Mouse (Mus musculus): ENCODE results near the gene Ecm1. TPM values are rescaled to one million over a fixed set of nuclear protein-coding genes. Genes with fewer than 3 reads are reported as not detected.

Gene Ecm1
- polyA plus RNA-seq, 1 experiment = 0.59 TPM

DNA sequence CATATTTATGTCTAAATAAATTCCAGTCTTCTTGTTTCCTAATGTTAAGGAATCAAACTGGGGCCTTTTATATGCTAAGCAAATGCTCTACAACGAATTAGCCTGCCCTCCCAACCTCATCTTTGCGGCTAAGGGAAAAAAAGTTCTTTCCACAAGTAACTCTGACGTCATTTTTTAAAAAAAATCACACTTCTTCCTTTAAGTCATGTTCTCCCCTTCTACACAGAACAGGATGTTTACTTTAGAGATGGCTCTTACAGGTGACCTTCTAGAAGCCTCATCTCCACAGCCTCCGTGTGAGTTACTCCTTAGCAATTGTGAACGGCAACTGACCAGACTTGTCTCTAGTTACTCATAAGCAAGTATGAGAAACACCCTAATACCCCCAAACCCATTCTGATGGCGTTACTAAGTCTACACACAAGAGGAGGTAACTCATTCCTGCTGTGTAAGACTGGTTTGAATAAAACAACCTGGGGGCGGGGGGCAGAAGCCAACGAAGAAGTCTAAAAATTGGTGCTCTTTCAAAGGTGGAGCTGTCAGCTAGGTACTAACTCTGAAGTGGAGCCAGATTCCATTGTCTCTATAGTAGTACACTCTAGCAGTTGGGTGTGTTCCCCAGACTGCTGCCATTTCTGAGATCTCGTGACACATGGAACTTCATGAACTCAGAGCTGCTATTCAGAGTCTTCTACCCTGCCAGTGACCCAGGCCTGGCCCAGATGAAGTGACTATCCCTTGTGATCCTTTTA lies 19.3 kb upstream of the Ecm1 start:
- no peaks in the 10 kb centered on the region for H3K9me3 ChIP-seq (ENCODE audit: control insufficient read depth, low read length)
- H3K4me3 ChIP-seq (replicated peaks) = no peak overlapping the region
- TF ChIP-seq TAL1 (IDR thresholded peaks at IDR 0.05; ENCODE audit: low read length) (no peak), GATA1 (IDR thresholded peaks at IDR 0.05; ENCODE audit: low read length) (no peak)
- H3K27me3 ChIP-seq (ENCODE audit: control insufficient read depth) = peaks cover 3% of the 10 kb centered on the region
- peaks cover 6% of the 10 kb centered on the region for H3K36me3 ChIP-seq (ENCODE audit: control insufficient read depth)
- H3K4me1 ChIP-seq (ENCODE audit: control insufficient read depth) = peaks cover 19% of the 10 kb centered on the region

DNA sequence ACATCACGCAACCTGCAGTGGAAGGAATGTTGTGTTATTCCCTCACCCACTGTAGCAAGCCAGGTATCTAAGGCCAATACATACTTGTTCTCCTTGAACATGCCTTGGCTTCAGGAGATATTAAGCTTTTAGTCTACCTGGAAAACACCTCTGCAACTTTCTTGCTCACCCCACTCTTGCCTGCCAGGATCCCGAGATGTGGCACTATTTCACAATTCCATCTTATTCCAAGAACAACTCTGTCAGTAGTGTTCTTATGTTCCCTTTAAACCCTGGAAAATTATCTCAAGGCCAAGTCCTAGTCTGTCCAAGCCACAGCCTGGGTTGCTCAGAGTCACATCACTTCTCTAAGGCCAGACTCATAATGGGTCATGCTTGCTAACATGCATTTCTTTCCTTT lies 17.4 kb upstream of the Ecm1 start:
- H3K36me3 ChIP-seq (ENCODE audit: control insufficient read depth) = peaks cover 12% of the 10 kb centered on the region
- H3K4me1 ChIP-seq (ENCODE audit: control insufficient read depth) = peaks cover 26% of the 10 kb centered on the region
- H3K9me3 ChIP-seq (ENCODE audit: control insufficient read depth, low read length) = no peaks in the 10 kb centered on the region
- H3K27me3 ChIP-seq (ENCODE audit: control insufficient read depth) = peaks cover 3% of the 10 kb centered on the region
- H3K4me3 ChIP-seq (replicated peaks) = no peak overlapping the region
- TF ChIP-seq TAL1 (IDR thresholded peaks at IDR 0.05; ENCODE audit: low read length) = no peak
- TF ChIP-seq GATA1 (IDR thresholded peaks at IDR 0.05; ENCODE audit: low read length) = no peak

DNA sequence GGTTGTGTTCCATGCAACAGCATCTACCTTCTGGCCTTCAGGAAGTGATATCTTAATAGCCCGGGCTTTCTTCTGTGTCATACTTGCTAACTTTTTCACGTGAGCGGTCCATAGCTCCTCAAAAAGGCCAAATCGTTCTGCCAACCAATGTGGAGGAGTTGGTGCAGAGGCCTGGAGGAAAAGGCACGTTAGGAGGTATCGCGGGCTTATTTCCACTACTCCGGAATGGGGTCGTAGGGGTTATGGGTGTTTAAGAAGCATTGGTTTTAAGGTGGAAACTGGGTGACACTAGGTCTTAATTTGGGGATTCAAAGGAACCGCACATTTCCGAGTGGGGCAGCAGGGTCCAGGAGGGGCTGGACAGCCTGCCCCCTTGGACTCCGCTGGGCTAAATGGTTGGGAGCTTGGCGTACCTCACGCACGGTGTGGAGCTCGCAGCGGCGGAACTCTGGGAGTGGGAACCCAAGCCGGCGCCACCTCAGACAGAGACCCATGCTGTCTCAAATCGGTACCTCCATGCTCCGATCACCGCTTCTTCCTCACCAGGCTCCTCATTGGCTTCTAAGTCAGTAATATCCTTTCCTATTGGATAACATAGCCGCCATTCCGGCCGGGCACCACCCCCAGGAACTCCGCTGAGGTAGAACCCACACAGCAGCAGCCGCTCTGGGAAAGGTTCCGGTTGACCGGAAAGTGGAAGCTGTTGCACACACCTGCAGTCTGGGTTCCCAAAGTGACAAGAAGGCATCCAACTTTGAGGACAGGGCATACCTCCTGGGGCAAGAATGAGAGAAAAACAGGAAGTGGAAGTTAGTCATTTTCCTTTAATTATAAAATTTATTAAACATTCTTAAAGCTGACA lies 15.2 kb upstream of the Ecm1 start:
- Histone ChIP-seq H3K36me3 (ENCODE audit: control insufficient read depth) (peaks cover 34% of the 10 kb centered on the region), H3K4me1 (ENCODE audit: control insufficient read depth) (peaks cover 26% of the 10 kb centered on the region), H3K27me3 (ENCODE audit: control insufficient read depth) (peaks cover 3% of the 10 kb centered on the region), H3K4me3 (replicated peaks) (peak overlapping the region; percentile 88), H3K9me3 (ENCODE audit: control insufficient read depth, low read length) (no peaks in the 10 kb centered on the region)
- TF ChIP-seq TAL1 (IDR thresholded peaks at IDR 0.05; ENCODE audit: low read length) (no peak), GATA1 (IDR thresholded peaks at IDR 0.05; ENCODE audit: low read length) (no peak)

DNA sequence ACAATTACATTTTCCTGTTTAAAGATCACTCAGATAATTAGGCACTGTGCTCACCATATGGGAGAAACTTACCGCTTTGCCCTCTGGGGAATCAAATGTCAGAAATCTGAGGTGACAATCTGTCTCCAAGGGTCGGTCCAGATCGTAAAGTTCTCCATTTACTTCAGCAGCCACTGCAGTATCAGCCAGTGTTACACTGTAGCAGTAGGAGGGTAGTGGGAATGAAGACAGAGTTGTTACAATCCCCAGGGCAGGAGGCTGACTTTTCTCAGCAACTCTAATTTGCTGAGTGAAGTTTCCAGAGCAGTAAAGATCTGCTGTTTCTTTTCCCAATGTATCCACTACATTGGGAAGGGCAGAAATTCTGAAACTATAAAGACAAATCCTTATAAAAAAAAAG lies 13.6 kb upstream of the Ecm1 start:
- Histone ChIP-seq H3K4me3 (replicated peaks) (no peak overlapping the region), H3K27me3 (ENCODE audit: control insufficient read depth) (peaks cover 3% of the 10 kb centered on the region), H3K9me3 (ENCODE audit: control insufficient read depth, low read length) (no peaks in the 10 kb centered on the region), H3K4me1 (ENCODE audit: control insufficient read depth) (peaks cover 26% of the 10 kb centered on the region), H3K36me3 (ENCODE audit: control insufficient read depth) (peaks cover 51% of the 10 kb centered on the region)
- TF ChIP-seq GATA1 (IDR thresholded peaks at IDR 0.05; ENCODE audit: low read length) (no peak), TAL1 (IDR thresholded peaks at IDR 0.05; ENCODE audit: low read length) (no peak)

DNA sequence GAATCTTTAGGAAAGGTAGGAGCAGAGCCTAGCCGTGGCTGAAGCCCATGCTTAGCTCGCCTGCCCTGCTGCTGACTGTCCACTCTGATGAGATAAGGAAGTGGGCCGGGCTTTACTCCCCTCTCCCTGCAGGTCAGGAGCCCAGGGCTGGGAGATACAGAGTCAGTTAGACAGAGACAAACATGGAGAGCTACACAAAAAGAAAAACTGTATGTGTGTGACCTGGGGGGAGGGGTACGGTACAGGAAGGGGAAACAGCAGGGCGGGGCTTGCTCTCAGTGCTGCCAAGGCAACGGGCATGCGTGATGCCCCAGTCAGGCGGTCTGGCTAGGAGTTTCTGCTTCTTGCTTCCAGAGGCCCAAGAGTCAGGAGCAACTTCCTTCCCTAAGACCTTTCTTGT lies 1.0 kb upstream of the Ecm1 start:
- no peak overlapping the region for H3K4me3 ChIP-seq (replicated peaks)
- no peak for TF ChIP-seq GATA1 (IDR thresholded peaks at IDR 0.05; ENCODE audit: low read length)
- no peak for TF ChIP-seq TAL1 (IDR thresholded peaks at IDR 0.05; ENCODE audit: low read length)

DNA sequence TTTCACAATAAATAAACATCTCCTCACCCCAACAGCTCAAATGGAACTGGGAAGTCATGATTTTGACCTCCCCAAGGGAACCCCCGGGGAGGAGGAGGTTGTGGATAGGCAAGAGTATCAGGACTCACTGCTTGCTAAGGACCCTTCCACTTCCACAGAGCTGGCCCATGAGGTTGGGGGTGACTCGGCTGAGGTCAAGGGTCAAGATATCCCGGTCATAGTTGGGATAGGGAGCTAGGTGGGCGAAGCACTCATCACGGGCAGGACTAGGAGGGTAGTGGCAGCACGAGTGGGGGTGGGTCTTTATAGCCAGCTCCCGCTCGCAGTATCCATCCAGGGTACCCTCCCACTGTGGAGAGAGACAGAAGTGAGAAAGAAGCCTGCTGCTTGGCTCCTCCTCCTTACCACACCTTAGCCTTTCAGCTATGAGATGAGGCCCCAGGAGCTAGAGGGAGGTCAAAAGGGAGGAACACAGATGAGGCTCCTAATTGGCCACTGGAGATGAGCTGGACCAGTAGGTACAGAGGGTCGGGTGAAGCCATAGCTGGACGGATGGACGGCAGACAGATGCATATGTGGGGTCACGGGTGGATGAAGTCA lies 4.2 kb downstream of the Ecm1 start:
- no peak overlapping the region for H3K4me3 ChIP-seq (replicated peaks)

More for the DNA sequence above, 1.0 kb upstream of the Ecm1 start:
- H3K9me3 ChIP-seq (ENCODE audit: control insufficient read depth, low read length) = no peaks in the 10 kb centered on the region
- H3K27me3 ChIP-seq (ENCODE audit: control insufficient read depth) = no peaks in the 10 kb centered on the region
- H3K36me3 ChIP-seq (ENCODE audit: control insufficient read depth) = peaks cover 91% of the 10 kb centered on the region
- H3K4me1 ChIP-seq (ENCODE audit: control insufficient read depth) = peaks cover 20% of the 10 kb centered on the region

DNA sequence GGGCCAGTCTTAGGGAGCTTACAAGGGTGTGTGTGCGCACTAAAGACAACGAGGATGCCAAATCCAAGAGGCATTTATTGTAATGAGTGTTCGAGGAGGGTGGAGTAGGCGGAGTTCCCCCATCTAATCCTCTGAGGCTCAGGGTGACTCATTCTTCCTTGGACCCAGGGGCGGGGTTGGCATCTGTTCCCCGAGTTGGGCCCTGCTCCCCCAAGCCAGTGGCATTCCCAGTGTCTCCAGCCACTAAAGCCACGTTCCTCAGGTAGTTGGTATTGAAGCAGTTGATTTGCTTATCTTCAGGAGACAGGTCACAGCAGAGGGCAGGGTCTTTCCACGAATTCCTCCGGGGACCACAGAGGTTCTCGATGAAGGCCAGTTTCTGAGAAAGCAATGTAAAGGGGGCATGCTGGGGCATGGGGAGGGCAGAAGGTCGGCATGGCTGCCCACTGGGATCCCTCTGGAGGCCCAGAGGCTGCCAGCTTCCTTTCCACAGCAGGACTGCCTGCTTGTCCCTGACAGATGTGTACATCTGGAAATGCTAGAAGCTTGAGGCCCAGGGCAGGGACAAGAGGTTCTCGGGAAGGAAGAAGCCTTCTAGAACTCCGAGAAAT lies 5.2 kb downstream of the Ecm1 start:
- Histone ChIP-seq H3K9me3 (ENCODE audit: control insufficient read depth, low read length) (no peaks in the 10 kb centered on the region), H3K36me3 (ENCODE audit: control insufficient read depth) (peaks cover 34% of the 10 kb centered on the region), H3K4me3 (replicated peaks) (no peak overlapping the region), H3K27me3 (ENCODE audit: control insufficient read depth) (no peaks in the 10 kb centered on the region), H3K4me1 (ENCODE audit: control insufficient read depth) (peaks cover 38% of the 10 kb centered on the region)
- TF ChIP-seq GATA1 (IDR thresholded peaks at IDR 0.05; ENCODE audit: low read length) (no peak), TAL1 (IDR thresholded peaks at IDR 0.05; ENCODE audit: low read length) (no peak)

More for the DNA sequence above, 4.2 kb downstream of the Ecm1 start:
- no peak for TF ChIP-seq GATA1 (IDR thresholded peaks at IDR 0.05; ENCODE audit: low read length)
- no peak for TF ChIP-seq TAL1 (IDR thresholded peaks at IDR 0.05; ENCODE audit: low read length)
- no peaks in the 10 kb centered on the region for H3K27me3 ChIP-seq (ENCODE audit: control insufficient read depth)
- peaks cover 44% of the 10 kb centered on the region for H3K36me3 ChIP-seq (ENCODE audit: control insufficient read depth)
- peaks cover 43% of the 10 kb centered on the region for H3K4me1 ChIP-seq (ENCODE audit: control insufficient read depth)
- no peaks in the 10 kb centered on the region for H3K9me3 ChIP-seq (ENCODE audit: control insufficient read depth, low read length)

DNA sequence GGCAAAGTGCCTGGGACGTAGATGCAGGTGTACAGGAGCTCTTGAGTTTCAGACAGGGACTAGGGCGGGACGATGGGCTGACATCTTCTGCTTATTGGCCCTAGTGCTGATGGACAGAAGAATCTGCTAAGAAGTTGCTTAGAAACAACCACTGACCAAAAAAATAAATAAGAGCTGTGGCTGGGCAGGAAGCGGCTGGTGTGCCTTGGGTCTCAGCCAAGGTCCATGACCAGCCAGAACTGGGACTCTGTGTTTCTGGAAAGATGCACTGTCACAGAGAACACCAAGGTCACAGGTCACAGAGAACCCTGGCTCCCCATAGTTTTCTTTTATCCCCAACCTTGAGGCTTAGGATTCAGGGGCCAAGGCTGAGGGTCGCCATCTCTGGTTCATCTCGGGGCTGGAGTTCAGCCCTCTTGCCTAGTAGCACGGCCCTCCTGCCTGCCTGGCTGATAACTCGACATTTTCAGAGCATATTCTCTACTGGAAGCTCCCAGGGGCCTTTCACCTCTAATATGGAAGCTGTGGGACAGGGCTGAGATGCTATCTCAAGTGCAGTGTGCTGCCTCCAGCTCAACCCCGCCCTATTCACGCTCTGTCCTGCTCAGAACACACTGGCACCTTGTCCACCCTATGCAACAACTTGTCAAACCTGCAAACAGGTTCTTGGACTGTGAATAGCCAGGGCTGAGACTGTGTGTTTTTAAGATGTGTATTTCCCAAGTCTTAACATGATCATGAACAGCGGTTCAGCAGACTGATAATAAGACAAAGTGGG lies 6.4 kb downstream of the Ecm1 start:
- no peak for TF ChIP-seq TAL1 (IDR thresholded peaks at IDR 0.05; ENCODE audit: low read length)
- TF ChIP-seq GATA1 (IDR thresholded peaks at IDR 0.05; ENCODE audit: low read length) = no peak
- H3K4me3 ChIP-seq (replicated peaks) = no peak overlapping the region
- H3K27me3 ChIP-seq (ENCODE audit: control insufficient read depth) = no peaks in the 10 kb centered on the region
- no peaks in the 10 kb centered on the region for H3K9me3 ChIP-seq (ENCODE audit: control insufficient read depth, low read length)
- peaks cover 24% of the 10 kb centered on the region for H3K36me3 ChIP-seq (ENCODE audit: control insufficient read depth)
- H3K4me1 ChIP-seq (ENCODE audit: control insufficient read depth) = peaks cover 37% of the 10 kb centered on the region

All from erythroblast, embryonic 14.5 days (primary cell).